Mouse (Mus musculus): ENCODE results near the gene Atxn1.

Gene Atxn1

DNA sequence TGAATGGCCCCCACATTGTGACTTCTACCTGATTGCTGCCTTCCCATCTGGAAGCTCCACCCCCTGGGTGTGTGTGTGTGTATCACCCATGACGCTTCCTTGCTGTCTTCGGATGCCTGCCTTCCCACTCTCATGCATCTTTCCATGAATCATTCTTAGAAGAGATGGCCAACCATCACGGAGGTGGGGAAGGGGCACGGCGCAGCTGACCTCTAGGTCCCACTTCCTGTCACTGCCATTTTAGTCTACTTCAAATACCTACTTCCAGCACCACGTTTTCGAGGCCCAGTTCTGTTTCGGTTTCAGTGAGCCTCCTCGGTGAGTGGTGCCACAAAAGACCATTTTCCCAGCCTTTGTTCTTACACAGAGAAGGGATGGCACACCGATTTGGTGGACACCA lies 99.2 kb downstream of the Atxn1 start:
- DNase-seq (ENCODE audit: low spot score) = no peak

- no peak for DNase-seq (ENCODE audit: low spot score)
Measured at GRCm38 (mm10) chr13:45863779-45864178, 101.0 kb downstream of the Atxn1 start.

- no peak for DNase-seq (ENCODE audit: low spot score)
Measured at GRCm38 (mm10) chr13:45861885-45862605, 102.8 kb downstream of the Atxn1 start.

DNA sequence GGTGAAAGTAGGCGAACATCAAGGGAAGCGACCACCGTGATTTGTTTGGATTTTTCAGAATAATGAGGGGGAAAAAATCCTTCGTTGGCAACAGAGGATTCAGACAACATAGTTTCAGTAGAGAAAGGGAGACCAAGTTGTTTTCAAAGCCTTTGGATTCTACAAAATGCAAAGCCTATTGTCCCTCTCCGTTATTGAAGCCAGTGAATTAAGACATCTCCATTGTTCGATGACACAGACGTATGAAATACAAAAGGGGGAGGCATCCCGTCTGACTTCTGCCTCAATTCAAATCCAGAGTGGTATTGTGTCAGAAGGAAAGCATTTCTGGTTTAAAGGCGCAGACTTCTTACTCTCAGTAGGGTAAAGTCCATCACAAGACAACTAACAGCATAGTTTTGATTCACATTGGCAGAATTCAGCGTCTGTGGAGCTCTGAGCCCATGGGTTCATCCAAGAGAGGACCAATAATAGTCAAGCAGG lies 103.7 kb downstream of the Atxn1 start:
- no peak for DNase-seq (ENCODE audit: low spot score)

DNA sequence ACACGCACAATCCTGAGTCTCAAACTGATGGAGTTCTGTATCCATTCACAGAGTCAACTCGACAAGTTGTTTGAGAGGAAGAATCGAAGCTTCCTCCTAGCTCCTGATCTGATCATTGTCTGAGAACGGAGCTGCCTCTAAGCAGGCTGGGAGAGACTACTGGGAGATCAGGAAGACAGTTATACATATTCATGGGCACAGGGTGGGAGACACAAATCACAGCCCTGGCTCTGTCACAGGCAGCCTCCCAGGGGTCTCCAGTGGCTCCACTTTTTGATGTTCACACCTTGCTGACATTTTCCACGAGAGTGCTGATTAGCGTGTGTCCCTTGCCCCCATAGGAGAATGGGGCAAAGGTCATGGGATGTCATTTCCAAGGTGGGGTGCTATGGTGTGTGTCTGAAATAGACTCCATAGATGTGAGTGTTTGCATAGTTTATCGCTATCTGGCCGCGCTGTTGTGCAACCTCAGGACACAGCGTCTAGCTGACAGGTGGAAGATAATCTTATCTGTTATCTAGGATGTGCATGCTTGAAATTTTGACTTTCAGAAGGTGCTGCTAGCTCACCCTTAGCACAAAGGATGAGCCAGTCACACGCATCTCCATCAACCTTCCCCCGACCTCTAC lies 105.6 kb downstream of the Atxn1 start:
- DNase-seq (ENCODE audit: low spot score) = no peak

DNA sequence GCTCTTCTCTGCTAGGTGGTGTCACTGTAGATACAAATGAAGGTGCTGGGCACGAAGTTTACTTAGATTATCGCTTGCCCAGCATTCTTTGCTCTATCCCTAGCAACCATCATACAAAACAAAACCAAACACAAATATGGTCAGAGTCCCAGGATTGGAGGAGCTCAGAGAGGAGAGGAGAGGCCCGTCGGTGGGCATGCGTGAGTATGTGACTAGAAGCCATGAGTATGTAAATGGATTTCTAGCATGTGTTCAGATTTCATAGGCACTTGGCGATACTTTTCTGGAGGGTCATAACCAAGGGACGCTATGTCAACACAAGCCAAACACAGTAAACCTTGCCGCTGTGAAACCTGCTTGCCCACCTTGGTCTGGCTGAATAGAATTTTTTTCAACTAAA lies 107.4 kb downstream of the Atxn1 start:
- no peak for DNase-seq (ENCODE audit: low spot score)

- no peak for DNase-seq (ENCODE audit: low spot score)
Measured at GRCm38 (mm10) chr13:45854531-45854930, 110.3 kb downstream of the Atxn1 start.

GRCm38 (mm10) chr13:45853691-45854090 lies 111.1 kb downstream of the Atxn1 start:
- no peak for DNase-seq (ENCODE audit: low spot score)

- DNase-seq (ENCODE audit: low spot score) = no peak
Measured at GRCm38 (mm10) chr13:45852288-45852687, 112.5 kb downstream of the Atxn1 start.

DNA sequence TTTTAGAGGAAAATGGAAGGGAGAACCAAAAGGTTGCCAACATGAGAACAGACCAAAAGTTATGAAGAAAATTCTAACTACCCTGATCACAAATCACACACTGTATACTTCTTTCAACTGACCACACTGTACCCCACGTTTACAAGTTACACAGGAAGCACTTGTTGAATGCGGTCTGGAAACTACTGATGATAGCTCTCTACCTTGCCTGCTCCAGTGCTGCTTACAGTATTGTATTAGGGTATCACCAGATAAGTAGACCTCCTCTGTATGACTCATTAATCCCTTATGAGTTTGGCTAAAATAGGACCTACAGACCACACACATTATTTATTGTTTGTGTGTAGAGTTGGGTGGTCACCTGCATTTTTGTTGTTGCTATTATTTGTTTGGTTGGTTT lies 113.1 kb downstream of the Atxn1 start:
- DNase-seq (ENCODE audit: low spot score) = no peak

DNA sequence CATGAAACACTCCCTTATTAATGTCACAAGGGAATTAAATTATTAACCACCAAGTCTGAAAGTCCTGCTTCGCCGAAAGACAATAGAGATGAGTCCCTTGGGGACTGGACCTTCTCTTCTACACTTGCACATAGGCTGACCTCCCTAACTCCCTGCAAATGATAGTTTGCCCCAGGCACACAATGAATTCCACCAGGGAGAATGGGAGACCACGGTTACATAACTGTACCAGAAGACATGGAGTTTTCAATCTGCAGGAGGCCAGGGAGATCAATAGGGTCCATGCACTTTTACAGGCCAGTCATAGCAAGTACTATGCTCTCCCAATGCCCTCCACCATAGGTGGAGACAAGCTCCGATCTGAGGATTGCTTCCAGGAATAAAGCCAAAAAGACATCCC lies 113.7 kb downstream of the Atxn1 start:
- no peak for DNase-seq (ENCODE audit: low spot score)

DNA sequence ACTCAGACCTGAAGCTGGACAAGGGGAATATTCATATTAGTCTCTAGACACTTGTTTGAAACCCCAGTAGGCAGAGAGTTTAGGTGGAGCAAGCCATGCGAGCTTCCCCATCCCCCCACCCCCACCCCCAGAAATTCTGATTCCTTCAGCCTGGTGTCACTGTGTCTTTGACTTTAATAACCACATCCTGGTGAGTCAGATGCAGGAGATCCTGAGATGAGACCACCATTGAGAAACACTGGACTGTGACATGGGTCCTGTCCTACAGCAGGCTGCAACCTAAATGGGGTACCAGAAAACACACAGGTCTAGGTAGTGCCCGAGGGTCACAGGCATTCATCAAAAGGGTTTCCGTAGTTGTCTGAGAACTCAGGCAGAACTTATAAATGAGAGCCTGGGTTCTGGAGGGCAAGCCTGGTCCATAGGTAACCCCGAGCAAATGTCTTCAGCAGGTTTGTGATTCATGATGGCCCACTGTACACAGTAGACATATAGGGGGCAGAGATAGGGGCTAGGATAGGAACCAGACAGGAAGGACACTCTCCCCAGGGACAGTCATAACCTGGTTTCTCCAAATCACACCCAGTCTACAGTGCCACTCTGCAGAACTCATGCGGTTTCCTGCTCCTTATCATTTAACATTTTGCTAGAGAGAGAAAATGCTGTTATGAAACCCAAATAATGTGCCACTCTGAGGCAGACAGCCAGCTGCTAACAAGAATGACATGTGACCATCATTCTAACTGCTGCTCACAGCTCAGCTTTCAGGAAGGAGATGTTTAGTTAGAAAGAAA lies 114.4 kb downstream of the Atxn1 start:
- DNase-seq (ENCODE audit: low spot score) = no peak

DNA sequence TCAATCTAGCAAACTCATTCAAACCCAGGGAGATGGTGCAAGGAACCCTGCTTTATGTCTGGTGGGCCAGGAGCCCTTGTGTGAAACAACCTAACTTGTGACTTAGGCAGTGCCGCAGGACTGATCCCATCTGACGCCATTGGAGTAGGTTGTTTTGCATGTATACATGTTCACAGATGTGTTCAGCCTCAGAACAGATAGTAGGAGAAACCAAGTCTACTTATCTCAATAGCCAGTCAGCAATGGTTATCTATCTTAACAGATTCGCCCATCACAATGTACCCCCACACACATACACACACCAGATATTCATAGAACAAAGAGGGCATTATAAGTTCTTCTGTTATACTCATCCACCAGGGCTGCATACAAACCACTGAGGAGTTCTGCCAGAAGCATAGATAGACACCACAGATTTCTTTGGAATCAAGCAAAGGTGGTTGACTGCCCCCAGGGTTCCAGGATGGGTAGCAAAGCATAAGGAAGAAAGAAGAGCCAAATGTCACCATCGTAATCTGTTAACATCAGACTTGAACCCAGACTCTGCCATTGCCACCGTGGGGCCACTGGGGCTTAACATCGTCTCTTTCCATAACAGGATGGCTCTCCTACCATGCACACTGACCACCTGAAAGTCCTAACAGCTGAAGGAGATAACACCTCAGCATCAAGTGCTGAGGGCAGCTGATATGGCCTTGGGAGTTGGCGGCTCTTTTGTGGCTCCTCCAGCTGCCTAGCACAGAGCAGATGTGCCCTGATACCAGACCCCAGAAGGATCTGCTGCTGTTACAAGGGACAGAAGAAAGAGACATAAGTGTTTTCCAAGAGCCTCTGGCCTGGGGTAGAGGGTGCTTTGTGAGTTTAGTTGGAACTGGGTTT lies 115.4 kb downstream of the Atxn1 start:
- no peak for DNase-seq (ENCODE audit: low spot score)

DNA sequence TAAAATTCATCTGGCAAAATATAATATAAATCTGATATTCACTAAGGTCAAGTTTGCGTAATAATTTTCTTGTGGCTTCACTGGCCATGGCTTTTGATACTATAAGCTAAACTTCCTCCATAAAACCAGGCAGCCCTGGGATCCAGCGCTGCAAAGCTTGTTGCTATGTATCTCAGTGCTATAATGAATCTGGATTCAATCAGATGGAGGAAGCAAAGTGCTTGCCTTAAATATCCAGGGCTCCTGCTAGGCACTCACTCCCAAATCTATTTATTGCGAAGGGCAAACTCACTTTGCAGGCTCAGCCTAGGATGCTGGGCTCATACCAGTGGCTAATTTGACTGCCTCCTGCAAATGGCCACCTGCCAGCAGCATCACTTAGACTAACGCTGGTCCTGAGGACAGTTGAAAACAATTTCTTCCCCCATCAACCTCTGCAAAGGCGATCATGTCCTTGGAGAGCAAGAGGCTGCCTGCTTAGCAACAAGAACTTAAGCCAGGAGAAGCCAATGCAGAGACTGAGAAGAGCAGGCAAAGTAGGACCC lies 122.2 kb downstream of the Atxn1 start:
- DNase-seq (ENCODE audit: low spot score) = no peak

DNA sequence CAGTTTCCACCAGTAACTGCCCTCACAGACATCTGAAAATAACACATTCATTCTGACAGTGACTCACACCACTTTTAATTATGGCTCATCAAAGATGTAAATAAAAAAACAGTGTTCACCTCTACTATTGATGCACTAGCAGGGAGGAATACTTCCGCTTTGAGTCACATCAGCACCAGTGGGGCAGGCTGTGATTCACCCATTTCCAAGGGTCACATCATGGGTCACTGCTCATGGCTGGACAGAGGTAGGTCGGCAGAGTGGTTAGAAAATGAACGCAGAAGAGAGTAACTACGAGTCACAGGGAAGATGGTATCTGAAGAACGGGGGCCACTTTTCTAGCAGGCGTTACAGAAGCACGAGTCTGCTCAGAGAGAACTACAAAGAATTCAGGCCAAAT lies 124.9 kb downstream of the Atxn1 start:
- DNase-seq (ENCODE audit: low spot score) = no peak

DNA sequence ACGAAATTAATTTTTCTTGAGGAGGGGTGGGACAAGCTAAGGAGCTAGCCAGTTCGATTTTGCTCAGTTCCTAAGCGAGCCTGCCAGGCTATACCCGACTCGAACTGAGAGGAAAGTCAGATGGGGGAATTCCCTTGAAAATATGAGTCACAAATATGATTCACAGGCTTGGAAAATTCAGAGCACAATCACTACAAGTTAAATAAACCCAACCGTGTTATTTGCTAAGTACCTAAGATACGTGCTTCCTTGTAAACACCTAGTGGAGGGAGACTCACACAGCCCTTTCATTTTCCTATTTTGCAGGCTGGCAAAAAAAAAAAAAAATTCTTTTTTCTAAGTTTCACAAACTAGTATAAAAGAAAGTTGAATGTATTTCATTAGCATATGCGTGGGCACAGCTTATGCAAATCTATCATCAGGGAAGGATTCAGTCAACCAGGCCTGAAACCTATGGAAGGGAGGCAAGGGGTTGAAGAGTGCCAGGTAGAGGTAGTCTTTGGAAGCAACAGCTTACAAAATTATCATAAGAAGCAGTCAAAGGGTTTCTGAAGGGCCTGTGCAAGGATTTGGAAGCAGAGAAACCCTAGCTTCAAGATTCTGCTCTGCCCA lies 127.1 kb downstream of the Atxn1 start:
- DNase-seq (ENCODE audit: low spot score) = no peak

DNA sequence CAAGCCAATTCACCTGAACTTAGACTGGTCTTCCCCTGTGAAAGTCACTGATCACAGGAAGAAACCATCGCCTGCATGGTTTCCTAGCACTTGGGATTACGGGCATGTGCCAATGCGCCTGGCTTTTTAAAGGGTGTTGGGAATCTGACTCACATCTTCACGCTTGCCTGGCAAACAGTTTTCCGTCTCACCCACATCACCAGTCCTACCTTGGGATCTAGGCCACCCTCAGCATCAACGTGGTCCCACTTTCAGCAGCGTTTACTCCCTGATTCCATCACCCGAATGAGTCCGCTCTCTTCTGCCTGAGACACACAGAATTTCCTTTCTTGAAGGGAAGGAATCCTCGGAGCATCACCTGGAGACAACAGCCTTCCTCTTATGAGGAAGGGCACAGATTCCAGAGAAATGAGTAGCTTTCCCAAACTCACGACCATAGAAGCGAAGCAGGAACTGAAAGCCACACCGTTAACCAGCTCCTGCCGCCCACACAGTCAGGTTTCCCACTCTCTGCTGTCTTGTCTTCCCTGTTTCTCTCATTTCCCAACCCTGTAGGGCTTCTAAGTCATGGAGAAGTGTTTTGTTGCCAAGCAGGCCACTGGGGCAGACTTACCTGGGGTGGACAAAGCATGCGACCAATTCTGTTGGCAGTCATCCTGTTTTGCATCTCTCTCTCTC lies 128.3 kb downstream of the Atxn1 start:
- no peak for DNase-seq (ENCODE audit: low spot score)

DNA sequence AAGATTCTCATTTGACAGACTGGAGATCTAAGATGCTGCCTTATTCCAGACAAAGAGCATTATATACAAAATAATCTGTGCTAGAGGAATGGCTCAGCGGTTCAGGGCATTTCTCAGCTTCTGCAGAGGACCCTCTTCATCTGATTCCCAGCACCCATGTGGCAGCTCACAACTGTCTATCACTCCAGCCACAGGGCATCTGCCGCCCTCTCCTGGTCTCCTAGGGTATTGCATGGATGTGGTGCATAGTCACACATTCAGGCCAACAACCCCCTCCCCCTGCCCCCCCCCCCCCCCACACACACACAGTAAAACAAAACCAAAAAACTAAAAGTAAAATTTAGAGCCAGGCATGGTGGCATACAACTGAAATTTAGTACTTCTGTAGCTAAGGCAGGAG lies 130.5 kb downstream of the Atxn1 start:
- no peak for DNase-seq (ENCODE audit: low spot score)

DNA sequence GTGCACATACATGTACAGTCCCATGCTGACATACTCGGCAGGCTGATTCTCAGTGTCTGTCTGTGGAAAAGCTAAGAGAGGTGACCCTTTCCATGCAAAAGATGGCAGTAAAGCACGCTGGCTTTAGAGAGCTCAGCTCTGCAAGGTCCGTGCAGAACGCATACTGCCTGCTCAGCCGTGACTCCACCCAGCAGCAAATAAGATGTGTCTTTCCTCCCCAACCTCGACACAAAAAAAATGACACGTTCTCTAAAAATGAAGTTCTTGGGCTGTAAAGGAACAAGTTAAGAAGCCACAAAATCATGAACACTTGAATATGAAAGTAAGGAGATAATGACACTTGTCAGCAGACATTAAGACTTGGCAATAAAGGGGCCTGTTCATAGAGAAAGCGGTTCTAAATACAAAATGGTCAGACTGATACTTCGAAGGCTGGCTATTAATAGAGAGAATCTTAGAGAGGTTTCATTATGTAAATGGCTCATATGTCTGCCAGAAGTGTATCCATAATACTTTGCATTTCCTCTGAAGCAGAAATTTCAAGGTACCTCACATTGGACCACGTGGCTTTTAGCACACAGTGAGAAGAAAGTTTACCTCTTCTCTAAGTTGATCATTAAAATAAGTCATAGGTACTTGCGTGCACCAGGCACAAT lies 132.0 kb downstream of the Atxn1 start:
- no peak for DNase-seq (ENCODE audit: low spot score)

DNA sequence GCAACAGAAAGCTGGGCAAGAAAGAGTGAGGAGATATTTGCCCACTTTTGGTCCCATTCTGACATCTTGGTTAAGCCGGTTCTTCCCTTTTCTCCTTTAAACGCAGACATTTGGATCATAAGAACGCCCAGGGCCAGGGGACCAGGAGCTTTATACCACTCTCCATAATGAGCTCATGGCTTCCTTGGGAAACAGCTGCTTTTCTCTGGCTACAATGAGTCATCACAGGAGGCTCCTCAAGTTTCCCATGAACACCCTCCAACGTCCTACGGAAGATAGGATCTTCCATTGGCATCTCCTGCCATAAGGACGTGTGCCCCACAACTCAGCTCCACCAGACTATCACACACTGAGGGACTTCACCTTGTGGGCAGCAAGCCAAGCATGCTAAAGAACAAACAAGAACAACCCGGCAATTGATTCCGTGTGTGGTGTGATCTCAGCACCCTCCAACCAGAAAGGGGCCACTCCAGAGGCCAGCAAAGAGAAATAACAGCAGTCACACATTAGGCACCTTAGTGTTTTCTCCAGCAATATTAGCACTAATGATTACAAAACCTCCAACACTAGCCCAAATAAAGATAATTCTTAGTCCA lies 135.4 kb downstream of the Atxn1 start:
- DNase-seq (ENCODE audit: low spot score) = no peak
